Mouse (Mus musculus) forebrain, embryonic 12.5 days (tissue): Measurements from ENCODE around the gene Fgf12. TPM values are rescaled to one million over a fixed set of nuclear protein-coding genes. Genes with fewer than 3 reads are reported as not detected.

Experiments
- ATAC-seq: fragments of 200-750 bp; cut with Nextera tagmentation; 2 replicates; pipeline ENCODE4 v1.8.0; 2017; ENCODE audit warnings: moderate TSS enrichment; ENCODE audit not compliant: low FRiP score
- H3K27ac ChIP-seq: fragments of 300-500 bp; sonication (generic); 2 replicates; pipeline ENCODE4 v1.5.1; 2016; ENCODE audit warnings: mild to moderate bottlenecking
- H3K27me3 ChIP-seq: fragments of 300-500 bp; sonication (generic); 2 replicates; pipeline ENCODE4 v1.6.1; 2016; ENCODE audit warnings: mild to moderate bottlenecking
- H3K36me3 ChIP-seq: fragments of 300-500 bp; sonication (generic); replicated peaks from 2 replicates; pipeline ENCODE4 v1.6.1; 2016; ENCODE audit warnings: mild to moderate bottlenecking
- H3K4me1 ChIP-seq: fragments of 300-500 bp; sonication (generic); 2 replicates; pipeline ENCODE4 v1.6.1; 2016
- H3K4me2 ChIP-seq: fragments of 300-500 bp; sonication (generic); 2 replicates; pipeline ENCODE4 v1.6.1; 2016; ENCODE audit warnings: mild to moderate bottlenecking, moderate library complexity
- H3K4me3 ChIP-seq: fragments of 300-500 bp; sonication (generic); replicated peaks from 2 replicates; pipeline ENCODE4 v1.5.1; 2016; ENCODE audit warnings: mild to moderate bottlenecking
- H3K9ac ChIP-seq: fragments of 300-500 bp; sonication (generic); 2 replicates; pipeline ENCODE4 v1.6.1; 2016; ENCODE audit warnings: mild to moderate bottlenecking
- H3K9me3 ChIP-seq: fragments of 300-500 bp; sonication (generic); 2 replicates; pipeline ENCODE4 v1.6.1; 2016
- whole genome bisulfite sequencing: fragments of 180-500 bp; shearing (Covaris S2); methylation state at CpG from one replicate; pipeline ENCODE4 v1.1.7; 2016; 5-methylcytosine and 5-hydroxymethylcytosine counted together
- polyA plus RNA-seq: library from polyadenylated mRNA; unstranded; fragments of >200 nt; fragmentation: Nextera tagmentation; extraction: Ambion mirVana; gene quantifications from 2 replicates; pipeline ENCODE4 v1.2.1, GENCODE M21; 2016

Fgf12 gene
- polyA plus RNA-seq, 1 experiment from 2014 or later, result 5.6 TPM

- no peak overlapping the region for H3K4me3 ChIP-seq
- 95% methylated on average over 3 of the region's 3 CpGs for WGBS
- H3K27me3 ChIP-seq, result no peaks in the 10 kb centered on the region
- H3K9me3 ChIP-seq, result no peaks in the 10 kb centered on the region
- ATAC-seq, result no peak
- H3K27ac ChIP-seq, result no peak overlapping the region
- H3K4me2 ChIP-seq, result no peak overlapping the region
- no peak overlapping the region for H3K9ac ChIP-seq
- H3K4me1 ChIP-seq, result no peaks in the 10 kb centered on the region
- H3K36me3 ChIP-seq, result no peaks in the 10 kb centered on the region
Observed at GRCm38 (mm10) chr16:28681625-28682024, 71.2 kb downstream of the Fgf12 start.

- Histone ChIP-seq H3K4me3 (no peak overlapping the region), H3K4me2 (no peak overlapping the region), H3K4me1 (no peaks in the 10 kb centered on the region), H3K27me3 (no peaks in the 10 kb centered on the region), H3K9ac (no peak overlapping the region), H3K27ac (no peak overlapping the region), H3K36me3 (no peaks in the 10 kb centered on the region), H3K9me3 (no peaks in the 10 kb centered on the region)
- whole genome bisulfite sequencing, result 86% methylated on average over 5 of the region's 5 CpGs
- ATAC-seq, result no peak
Observed at GRCm38 (mm10) chr16:28668815-28669347, 84.0 kb downstream of the Fgf12 start.

GRCm38 (mm10) chr16:28652640-28653039 is 100.2 kb downstream of the Fgf12 start:
- Histone ChIP-seq H3K4me1 (no peaks in the 10 kb centered on the region), H3K27me3 (no peaks in the 10 kb centered on the region), H3K4me3 (no peak overlapping the region), H3K9ac (no peak overlapping the region), H3K36me3 (no peaks in the 10 kb centered on the region), H3K27ac (no peak overlapping the region), H3K4me2 (no peak overlapping the region), H3K9me3 (no peaks in the 10 kb centered on the region)
- WGBS, result 91% methylated on average over 10 of the region's 10 CpGs
- ATAC-seq, result no peak

- Histone ChIP-seq H3K36me3 (no peaks in the 10 kb centered on the region), H3K9me3 (no peaks in the 10 kb centered on the region), H3K4me2 (no peak overlapping the region), H3K4me3 (no peak overlapping the region), H3K27ac (no peak overlapping the region), H3K9ac (no peak overlapping the region), H3K27me3 (no peaks in the 10 kb centered on the region), H3K4me1 (no peaks in the 10 kb centered on the region)
- no peak for ATAC-seq
- 65% methylated on average over 3 of the region's 3 CpGs for WGBS
Observed at GRCm38 (mm10) chr16:28650589-28650988, 102.3 kb downstream of the Fgf12 start.

DNA sequence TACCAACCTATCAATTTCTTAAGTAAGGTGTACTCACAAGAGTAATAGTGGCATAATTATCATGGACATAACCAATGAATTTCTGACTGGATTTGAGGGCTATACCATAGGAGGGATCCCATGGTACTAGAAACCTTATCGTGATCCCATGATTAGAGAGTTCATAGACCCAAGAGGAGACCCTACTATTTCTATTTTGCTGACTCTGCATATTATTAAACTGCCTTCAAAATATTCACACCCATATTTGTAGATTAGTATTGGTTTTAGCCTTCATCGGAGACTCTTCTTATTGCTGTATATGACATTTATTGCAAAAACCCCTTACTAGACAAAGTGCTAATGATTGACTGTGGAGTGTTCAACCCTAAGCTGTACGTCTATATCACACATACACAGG is 107.8 kb downstream of the Fgf12 start:
- Histone ChIP-seq H3K4me3 (no peak overlapping the region), H3K4me2 (no peak overlapping the region), H3K36me3 (no peaks in the 10 kb centered on the region), H3K9ac (no peak overlapping the region), H3K4me1 (no peaks in the 10 kb centered on the region), H3K27ac (no peak overlapping the region), H3K27me3 (no peaks in the 10 kb centered on the region), H3K9me3 (no peaks in the 10 kb centered on the region)
- 88% methylated on average over 3 of the region's 3 CpGs for WGBS
- no peak for ATAC-seq

DNA sequence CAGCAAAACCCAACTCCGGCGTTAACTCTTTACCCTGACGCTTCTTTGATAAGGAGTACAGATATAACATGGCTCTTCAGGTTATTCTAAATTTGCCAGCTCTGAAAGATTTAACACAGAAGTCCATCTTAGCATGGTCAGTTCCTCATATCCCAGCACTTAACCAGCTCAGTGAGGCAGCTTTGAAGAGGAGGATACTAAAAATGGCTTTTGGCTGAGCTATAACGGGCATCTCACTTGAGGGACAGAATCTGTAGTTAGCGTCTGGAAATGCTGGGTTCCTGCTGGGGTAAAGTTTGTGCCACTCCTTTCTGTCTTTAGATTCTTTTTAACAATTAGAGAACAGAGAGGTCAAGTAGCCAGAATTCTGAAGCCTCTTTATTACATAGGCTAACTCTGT is 121.1 kb downstream of the Fgf12 start:
- Histone ChIP-seq H3K4me1 (no peaks in the 10 kb centered on the region), H3K27me3 (no peaks in the 10 kb centered on the region), H3K4me2 (no peak overlapping the region), H3K27ac (no peak overlapping the region), H3K9ac (no peak overlapping the region), H3K36me3 (no peaks in the 10 kb centered on the region), H3K4me3 (no peak overlapping the region), H3K9me3 (no peaks in the 10 kb centered on the region)
- WGBS, result 81% methylated on average over 5 of the region's 5 CpGs
- no peak for ATAC-seq

- Histone ChIP-seq H3K4me1 (no peaks in the 10 kb centered on the region), H3K9ac (no peak overlapping the region), H3K36me3 (no peaks in the 10 kb centered on the region), H3K9me3 (no peaks in the 10 kb centered on the region), H3K27ac (no peak overlapping the region), H3K27me3 (no peaks in the 10 kb centered on the region), H3K4me3 (no peak overlapping the region), H3K4me2 (no peak overlapping the region)
- ATAC-seq, result no peak
- 82% methylated on average over 11 of the region's 11 CpGs for WGBS
Observed at GRCm38 (mm10) chr16:28630771-28631484, 121.9 kb downstream of the Fgf12 start.

DNA sequence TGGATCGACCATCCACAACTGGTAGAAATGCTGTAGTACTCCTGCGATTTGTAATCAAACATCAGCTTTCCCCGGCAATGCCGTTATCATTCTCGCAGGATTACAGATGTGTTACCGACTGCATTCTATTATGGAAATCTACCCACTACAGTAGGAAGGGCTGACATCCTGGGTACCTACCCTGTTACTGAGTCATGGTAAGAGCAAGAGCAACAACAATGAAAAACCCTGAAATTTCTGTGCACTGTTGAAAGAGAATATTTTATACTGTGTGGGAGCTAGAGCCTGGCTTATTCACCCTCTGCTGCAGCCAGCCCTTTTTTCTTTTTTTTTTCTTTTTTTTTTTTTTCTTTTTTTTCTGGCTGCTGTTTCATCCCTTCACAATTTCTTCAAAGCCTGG is 126.6 kb downstream of the Fgf12 start:
- Histone ChIP-seq H3K4me2 (no peak overlapping the region), H3K9ac (no peak overlapping the region), H3K36me3 (no peaks in the 10 kb centered on the region), H3K4me3 (no peak overlapping the region), H3K9me3 (peaks cover 4% of the 10 kb centered on the region; the same call in 1 of the 2 replicates), H3K27ac (no peak overlapping the region), H3K4me1 (no peaks in the 10 kb centered on the region), H3K27me3 (no peaks in the 10 kb centered on the region)
- 89% methylated on average over 6 of the region's 6 CpGs for WGBS
- ATAC-seq, result no peak

DNA sequence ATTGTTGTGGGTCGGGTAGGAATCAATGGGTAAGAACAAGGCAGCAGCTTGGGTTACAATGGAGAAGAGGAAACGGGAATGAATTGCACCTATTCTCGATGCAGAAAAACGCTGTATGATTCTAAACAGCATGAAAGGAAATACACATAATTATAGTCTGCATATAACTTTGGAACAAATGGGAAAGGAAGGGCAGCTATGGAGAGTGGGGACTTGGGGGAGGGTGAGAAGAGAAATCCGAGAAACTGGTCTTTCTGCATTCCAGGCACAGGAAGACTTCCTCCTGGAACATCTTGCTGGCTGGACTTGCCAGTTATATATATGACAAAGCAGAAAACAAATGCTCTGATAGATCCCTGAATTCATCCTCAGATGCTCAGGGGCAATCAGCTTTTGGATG is 127.2 kb downstream of the Fgf12 start:
- no peak for ATAC-seq
- Histone ChIP-seq H3K36me3 (no peaks in the 10 kb centered on the region), H3K27me3 (no peaks in the 10 kb centered on the region), H3K4me3 (no peak overlapping the region), H3K27ac (no peak overlapping the region), H3K9ac (no peak overlapping the region), H3K9me3 (peaks cover 4% of the 10 kb centered on the region; the same call in 1 of the 2 replicates), H3K4me1 (no peaks in the 10 kb centered on the region), H3K4me2 (no peak overlapping the region)
- 78% methylated on average over 5 of the region's 5 CpGs for WGBS

DNA sequence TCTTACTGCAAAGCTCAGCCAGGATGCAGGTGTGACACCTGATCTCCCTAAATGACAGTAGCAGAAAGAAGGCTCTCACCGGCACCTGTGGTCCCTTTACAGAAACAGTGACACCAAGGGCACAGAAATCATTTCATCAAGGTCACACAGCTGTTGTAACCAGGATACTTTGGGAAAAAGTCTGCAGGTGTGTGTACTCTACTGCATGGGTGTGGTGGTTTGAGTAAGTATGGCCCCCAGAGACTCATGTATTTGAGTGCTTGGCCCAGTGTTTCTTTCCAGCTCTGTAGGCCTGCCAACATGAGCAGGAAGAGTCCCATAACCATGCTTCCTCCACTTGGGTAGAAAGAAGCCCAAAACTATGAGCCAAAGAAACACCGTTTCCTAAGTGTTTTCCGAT is 138.5 kb downstream of the Fgf12 start:
- H3K4me3 ChIP-seq, result no peak overlapping the region
- peaks cover 6% of the 10 kb centered on the region; the same call in 1 of the 2 replicates for H3K4me1 ChIP-seq
- H3K9ac ChIP-seq, result no peak overlapping the region
- no peaks in the 10 kb centered on the region for H3K36me3 ChIP-seq
- ATAC-seq, result no peak
- no peak overlapping the region for H3K4me2 ChIP-seq
- no peaks in the 10 kb centered on the region for H3K27me3 ChIP-seq
- no peaks in the 10 kb centered on the region for H3K9me3 ChIP-seq
- 82% methylated on average over 3 of the region's 3 CpGs for WGBS
- H3K27ac ChIP-seq, result no peak overlapping the region

DNA sequence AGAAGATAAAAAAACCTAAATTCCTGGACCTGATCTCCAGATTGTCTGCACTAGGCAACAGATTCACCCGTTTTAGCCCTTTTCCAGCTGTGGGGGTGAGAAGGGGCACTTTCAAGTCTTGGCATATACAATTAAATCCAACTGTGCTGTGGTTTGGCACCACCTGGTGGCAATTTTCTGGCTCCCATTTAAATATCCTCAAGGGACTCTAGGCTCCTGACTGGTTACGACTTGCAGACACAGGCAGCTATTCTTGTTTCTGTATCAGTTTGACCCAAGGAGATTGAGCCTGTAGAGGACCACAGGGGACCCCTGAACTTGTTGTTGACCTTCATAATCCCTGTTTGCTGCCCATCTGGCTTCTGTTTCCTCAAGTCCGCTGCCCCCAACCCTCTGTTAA is 141.9 kb downstream of the Fgf12 start:
- H3K9ac ChIP-seq, result no peak overlapping the region
- no peak overlapping the region for H3K27ac ChIP-seq
- H3K36me3 ChIP-seq, result no peaks in the 10 kb centered on the region
- H3K4me1 ChIP-seq, result peaks cover 6% of the 10 kb centered on the region; the same call in 1 of the 2 replicates
- WGBS, result 27% methylated on average over 3 of the region's 3 CpGs
- no peaks in the 10 kb centered on the region for H3K9me3 ChIP-seq
- no peaks in the 10 kb centered on the region for H3K27me3 ChIP-seq
- ATAC-seq, result no peak
- no peak overlapping the region for H3K4me3 ChIP-seq
- no peak overlapping the region for H3K4me2 ChIP-seq

GRCm38 (mm10) chr16:28603155-28603554 is 149.7 kb downstream of the Fgf12 start:
- no peak for ATAC-seq
- H3K27ac ChIP-seq, result no peak overlapping the region
- no peaks in the 10 kb centered on the region for H3K36me3 ChIP-seq
- no peak overlapping the region for H3K4me2 ChIP-seq
- no peaks in the 10 kb centered on the region for H3K4me1 ChIP-seq
- H3K9ac ChIP-seq, result no peak overlapping the region
- no peaks in the 10 kb centered on the region for H3K27me3 ChIP-seq
- H3K4me3 ChIP-seq, result no peak overlapping the region
- 90% methylated on average over 1 of the region's 1 CpGs for WGBS
- no peaks in the 10 kb centered on the region for H3K9me3 ChIP-seq

DNA sequence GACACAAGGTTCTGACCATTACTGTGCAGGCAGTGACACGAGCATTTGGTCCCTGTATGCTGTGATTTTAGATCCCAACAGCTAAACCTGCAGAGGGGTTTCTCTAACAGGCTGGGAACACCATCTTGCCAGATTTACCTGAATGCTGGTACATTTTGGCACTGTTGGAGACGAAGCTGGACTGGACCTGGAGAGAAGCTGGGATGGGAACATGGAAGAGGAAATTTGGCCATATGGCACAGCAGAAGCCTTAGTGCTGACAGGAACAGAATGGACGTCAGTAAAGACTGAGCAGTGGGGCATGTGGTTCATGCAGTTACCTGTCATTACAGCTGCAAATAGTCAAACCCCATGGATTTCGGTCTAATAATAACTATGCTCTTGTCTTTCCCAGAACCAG is 151.1 kb downstream of the Fgf12 start:
- H3K9me3 ChIP-seq, result no peaks in the 10 kb centered on the region
- H3K36me3 ChIP-seq, result no peaks in the 10 kb centered on the region
- H3K27me3 ChIP-seq, result no peaks in the 10 kb centered on the region
- no peak overlapping the region for H3K4me2 ChIP-seq
- WGBS, result 82% methylated on average over 4 of the region's 4 CpGs
- no peaks in the 10 kb centered on the region for H3K4me1 ChIP-seq
- H3K9ac ChIP-seq, result no peak overlapping the region
- no peak overlapping the region for H3K4me3 ChIP-seq
- no peak for ATAC-seq
- H3K27ac ChIP-seq, result no peak overlapping the region
